Mouse (Mus musculus): ENCODE results near the gene Ppp1r15b. TPM values are rescaled to one million over a fixed set of nuclear protein-coding genes. Genes with fewer than 3 reads are reported as not detected.

The Ppp1r15b gene
- total RNA-seq, 2 experiments from 2014 or later: 71.6 to 75.0 TPM

DNA sequence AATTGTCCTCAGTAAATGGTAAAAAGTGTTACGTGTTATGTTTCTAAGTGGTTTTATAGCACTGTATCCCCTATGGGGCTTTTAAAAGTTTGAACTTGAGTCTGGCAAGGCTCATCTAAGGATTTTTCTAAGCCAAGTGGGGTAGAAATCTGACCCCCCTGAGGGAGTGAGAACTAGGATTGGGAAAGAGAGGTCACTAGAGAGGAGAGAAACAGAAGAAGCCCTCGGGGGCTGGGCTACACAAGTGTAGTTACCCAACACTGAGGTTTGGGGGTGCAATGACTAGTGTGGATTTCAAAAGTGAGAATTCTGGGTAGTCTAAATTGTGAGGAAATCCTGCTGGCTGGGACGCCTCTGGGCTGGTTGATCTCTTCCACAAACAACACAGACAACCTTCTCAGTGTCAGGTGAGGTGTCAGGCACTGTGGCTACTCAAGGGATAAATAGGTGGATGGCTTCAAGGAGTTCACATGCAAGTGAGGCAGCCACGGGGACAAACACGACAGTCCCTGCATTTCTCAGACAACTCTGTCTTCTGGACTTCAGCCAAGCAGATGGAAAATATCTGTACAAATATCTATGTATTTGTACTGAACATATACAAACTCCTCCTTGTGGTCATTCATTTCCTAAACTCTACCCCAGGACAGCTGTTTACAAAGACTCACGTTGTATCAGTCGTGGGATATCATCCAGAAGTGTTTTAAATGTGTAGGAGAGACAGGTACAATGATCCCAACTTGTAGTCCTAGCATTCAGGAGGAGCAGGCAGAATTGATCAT lies 10.8 kb upstream of the Ppp1r15b start:
- DNase-seq (ENCODE audit: low spot score in 2 of 2): no peak

DNA sequence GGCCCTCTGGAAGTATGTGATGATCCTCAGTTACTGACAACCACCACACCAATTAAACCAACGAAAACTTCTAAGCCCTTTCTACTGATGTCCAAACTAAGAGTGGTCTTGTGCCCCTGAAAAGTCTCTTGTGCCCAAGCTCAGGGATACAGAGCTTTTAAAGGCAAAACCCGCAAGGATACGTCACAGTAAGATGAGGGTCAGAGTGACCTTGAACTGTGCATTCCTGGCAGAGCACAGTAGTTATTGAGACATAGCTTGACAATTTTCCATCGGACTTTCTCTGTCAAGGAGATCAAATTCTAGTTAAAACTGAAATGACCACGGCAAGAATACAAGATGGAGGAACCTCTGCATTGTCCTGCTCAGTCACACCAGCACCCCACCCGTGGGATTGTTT lies 9.7 kb upstream of the Ppp1r15b start:
- no peak for DNase-seq (ENCODE audit: low spot score in 2 of 2)

DNA sequence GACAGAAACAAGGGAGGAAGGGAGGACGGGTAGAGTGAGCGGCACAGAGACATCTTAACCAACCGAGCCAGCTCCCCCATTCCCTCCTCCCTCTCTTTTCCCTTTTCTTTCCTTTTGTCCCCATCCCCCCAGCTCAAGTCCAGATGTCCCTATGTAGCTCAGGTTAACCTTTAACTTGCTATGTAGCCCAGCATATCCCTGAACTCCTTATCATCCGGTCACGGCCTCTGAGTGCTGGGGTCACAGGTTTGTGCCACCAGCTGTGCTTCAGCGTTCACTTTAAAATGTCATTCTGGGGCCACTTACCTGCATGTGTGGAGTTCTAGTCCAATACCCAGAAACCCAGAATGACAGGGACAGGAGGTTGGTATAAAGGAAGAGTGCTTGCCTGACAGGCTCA lies 6.8 kb upstream of the Ppp1r15b start:
- DNase-seq (ENCODE audit: low spot score in 2 of 2): no peak

DNA sequence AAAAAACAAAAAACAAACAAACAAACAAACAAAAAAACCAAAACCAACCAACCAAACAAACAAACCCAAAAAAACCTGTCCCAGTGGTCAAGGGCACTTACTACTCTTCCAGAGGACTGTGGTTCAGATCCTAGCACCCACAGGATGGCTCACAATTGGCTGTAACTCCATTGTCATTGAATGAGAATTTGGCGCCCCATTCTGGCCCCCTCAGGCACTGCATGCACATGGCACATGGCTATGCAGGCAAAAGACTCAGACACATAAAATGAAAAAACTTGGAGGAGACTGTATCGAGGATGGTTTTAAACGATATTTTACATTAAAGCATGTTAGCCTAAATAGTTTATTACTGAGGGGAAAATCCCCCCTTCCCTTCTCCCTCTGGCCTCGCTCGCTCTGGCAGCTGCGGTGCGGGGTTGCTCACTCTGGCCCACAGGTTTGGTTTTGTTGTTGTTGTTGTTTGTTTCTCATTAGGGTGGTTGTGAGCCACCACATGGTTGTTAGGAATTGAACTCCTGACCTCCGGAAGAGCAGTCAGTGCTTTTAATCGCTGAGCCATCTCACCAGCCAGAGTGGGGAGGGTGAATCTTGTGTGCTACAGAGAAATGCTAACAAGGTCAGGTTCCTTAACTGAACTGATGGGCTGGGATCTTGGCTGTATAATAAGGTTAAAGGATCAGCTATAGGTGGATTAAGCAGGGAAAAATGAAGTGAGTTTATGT lies 5.1 kb upstream of the Ppp1r15b start:
- no peak for DNase-seq (ENCODE audit: low spot score in 2 of 2)

DNA sequence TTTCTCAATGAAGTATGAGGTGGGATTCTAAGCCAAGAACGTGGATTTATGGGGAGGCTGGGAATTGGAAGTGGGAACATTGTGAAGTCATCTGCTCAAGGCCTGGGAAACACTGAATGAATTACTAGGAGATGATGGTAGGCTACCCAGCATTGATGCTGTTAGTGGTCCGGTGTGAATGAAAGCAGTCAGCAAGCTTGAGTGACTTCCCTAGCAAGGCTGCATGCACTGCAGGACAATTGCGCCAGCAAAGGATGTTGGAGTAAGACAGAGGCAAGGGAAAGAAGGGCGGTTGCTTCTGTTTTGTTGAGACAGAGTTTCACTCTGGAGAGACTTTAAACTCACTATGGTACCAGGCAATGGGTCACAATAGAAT lies 4.6 kb upstream of the Ppp1r15b start:
- no peak for DNase-seq (ENCODE audit: low spot score in 2 of 2)

DNA sequence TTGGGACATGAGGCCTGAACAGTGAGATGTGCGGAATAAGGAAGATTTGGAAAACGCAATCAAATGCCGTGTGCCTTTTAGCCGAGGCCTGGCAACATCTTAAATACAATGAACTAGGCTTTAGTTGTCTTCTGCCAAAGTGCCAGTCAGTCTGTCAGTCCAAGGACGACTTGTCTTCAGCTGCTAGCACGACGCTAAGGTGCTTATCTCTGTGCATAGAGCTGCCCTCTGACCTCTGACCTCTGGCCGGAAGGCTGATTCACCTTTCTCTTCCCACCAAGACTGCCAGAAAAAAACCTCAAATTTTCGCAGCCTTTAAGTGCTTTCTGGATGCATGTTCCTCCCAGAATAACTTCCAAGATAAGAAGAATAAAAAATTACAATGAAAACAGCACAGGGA lies 3.6 kb upstream of the Ppp1r15b start:
- no peak for DNase-seq (ENCODE audit: low spot score in 2 of 2)

DNA sequence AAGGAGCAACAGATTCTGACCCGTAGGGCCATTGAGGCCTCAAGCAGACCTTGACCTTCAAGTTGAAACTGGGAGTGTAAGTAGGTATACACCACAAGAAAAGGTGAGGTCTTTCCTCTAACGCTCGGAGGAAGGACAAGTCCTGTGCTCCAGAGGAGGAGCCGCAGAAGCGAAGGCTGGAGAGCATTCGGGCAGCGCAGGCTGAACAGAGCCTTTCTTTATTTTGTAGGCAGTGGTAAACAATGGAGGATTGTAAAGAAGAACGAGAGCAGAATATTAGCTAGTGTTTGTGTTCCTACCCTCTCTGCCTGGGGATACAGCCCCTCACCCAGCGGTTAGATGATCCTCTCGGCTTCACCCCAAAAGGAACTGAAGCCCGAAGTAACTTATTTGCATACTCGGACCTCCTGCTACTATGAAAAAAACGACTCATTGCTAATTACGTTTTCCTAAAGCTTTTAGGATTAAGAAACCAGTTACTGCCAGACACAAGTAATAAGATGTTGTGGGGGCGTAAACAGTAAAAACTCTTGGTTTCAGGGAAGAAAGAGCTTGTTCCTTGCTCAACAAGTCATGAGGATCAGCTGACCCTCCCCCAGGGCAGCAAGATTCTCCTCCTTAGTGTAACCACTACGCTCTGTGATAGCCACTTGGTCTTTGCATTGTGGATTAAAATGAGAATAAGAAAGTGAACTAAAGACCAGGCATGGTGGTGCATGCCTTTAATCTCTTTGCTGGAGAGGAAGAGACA lies 1.3 kb upstream of the Ppp1r15b start:
- DNase-seq (ENCODE audit: low spot score in 2 of 2): no peak

DNA sequence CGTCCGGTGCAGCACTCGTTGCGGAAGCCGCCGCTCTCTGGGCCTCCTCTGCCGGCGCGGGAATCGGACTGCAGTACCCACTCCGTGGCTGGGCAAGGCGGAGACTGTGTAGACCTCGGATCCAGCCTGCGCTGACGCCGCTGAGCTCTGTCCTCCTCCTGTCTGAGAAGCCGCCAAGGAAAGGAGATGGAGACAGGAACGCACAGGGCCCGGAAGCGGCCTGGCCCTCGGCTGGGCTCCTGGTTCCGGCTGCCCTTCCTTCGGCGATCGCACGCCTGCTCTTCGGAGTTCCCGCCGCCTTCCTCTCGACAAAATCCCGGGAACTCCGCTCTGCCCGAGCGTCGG lies 590 bp downstream of the Ppp1r15b start:
- no peak for DNase-seq (ENCODE audit: low spot score in 2 of 2)

DNA sequence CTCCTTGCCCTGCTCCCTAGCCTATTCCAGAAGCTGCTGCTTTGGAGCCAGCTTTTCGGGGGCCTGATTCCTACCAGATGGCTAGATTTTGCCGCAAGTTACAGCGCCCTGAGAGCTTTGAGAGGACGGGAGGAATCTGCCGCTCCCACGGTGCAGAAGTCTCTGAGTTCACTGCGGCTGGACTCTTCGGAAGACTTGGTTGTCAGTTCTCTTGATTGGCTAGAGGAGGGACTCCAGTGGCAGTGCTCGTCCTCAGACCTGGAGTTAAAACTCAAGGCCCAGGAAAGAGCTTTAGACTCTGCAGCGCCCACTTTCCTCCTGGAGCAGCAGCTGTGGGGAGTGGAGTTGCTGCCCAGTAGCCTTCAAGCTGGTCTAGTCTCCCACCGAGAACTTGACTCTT lies 993 bp downstream of the Ppp1r15b start:
- no peak for DNase-seq (ENCODE audit: low spot score in 2 of 2)

DNA sequence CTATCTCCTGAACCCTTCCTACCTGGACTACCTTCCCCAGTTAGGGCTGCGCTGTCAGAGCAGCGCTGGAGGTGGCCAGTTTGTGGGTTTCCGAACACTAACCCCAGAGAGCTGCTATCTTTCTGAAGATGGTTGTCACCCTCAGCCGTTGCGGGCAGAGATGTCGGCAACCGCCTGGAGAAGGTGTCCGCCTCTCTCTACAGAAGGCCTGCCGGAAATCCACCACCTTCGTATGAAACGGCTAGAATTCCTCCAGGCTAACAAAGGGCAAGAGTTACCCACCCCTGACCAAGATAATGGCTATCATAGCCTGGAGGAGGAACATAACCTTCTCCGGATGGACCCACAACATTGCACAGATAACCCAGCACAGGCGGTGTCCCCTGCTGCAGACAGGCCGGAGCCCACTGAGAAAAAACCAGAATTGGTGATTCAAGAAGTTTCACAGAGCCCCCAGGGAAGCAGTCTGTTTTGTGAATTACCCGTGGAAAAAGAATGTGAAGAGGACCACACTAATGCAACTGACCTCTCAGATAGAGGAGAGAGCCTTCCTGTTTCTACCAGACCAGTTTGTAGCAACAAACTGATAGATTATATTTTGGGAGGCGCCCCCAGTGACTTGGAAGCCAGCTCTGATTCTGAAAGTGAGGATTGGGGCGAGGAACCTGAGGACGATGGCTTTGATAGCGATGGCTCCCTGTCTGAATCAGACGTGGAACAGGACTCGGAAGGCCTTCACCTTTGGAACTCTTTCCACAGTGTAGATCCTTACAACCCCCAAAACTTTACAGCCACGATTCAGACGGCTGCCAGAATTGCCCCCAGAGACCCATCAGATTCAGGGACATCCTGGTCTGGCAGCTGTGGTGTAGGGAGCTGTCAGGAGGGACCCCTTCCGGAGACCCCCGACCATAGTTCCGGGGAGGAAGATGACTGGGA lies 1.7 kb downstream of the Ppp1r15b start:
- DNase-seq (ENCODE audit: low spot score in 2 of 2): no peak

DNA sequence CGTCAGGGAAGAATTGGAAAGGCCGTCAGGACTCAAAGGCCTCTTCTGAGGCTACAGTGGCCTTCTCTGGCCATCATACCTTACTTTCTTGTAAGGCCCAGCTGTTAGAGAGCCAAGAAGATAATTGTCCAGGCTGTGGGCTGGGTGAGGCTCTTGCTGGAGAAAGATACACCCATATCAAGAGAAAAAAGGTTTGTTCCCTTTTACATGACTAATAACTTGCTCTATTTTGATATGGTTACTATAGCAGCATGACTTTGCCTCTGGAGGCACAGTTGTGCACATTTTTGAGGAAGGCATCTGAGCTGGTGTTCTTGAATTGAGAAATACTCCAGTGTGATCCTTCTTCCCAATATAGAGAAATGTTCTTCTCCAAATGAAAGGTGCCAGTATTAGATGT lies 2.5 kb downstream of the Ppp1r15b start:
- no peak for DNase-seq (ENCODE audit: low spot score in 2 of 2)

DNA sequence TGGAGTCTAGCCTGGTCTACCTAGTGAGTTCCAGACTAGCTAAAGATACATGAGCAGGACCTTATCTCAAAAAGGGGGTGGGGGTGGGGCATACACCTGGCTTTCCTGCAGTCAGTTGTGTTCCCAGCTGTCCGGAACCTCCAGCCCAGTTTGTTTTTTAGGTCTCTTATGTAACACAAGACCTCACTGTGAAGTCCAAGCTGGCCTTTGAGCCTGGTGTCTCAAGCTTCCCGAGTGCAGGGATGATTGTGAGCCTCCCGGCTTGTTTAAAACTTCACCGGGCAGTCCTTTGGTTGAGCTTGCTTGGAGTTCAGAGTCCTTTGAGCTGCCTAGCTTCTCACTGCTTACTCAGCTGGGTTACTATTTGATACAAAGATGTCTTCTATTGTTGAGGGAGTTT lies 3.1 kb downstream of the Ppp1r15b start:
- no peak for DNase-seq (ENCODE audit: low spot score in 2 of 2)

DNA sequence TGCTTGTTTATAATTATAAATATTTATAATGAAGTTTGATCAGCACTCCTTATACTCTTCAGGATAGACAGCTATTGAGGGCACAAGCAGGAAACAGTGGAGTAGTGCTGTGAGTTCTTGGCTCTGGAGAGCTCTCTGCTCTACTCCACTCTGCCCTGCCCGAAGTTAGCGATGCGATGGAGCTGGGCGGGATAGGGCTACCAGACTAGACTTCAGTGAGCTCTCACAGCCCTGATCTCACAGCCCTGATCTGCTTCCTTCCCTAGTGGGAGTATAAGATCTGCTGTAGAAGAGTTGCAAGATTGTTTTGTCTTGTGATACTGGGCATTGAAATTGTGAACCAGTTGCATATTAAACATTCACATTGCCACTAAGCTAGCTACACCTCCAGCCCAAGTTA lies 3.9 kb downstream of the Ppp1r15b start:
- no peak for DNase-seq (ENCODE audit: low spot score in 2 of 2)

DNA sequence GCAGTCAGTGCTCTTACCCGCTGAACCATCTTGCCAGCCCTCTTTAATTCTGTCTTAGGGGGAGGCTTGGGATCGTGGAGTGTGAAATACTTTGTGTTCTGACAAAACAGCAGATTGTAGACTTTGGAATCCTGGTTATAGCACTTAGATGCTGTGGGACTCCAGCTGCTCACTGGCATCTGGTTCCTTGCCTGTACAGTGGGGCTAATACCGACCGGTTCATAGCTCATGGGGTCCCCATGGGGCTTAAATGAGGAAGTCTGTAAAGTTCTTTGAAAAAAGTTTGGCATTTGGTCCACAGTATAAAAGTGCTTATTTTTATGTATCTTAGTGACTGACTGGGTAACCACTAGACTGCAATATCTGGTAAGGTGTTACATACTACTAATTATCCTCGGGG lies 4.9 kb downstream of the Ppp1r15b start:
- no peak for DNase-seq (ENCODE audit: low spot score in 2 of 2)

DNA sequence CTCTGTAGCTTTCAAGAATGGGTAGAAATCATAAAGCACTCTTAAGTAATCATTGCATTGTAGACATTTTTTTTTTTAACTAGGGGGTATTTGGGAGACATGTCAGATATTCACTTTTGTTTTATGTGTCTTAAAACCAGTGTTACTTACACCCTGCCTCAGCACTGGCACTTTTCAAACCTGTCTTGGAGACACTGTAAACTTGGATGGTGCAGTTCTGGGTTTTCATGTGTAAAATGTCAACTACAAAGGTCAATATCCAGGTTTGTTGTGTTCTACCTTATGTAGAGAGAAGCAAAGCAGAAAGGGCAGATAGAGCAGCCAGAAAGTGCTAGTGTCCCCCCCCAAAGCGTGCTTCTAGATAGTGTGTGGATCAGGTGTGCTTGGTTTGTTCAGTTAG lies 7.5 kb downstream of the Ppp1r15b start:
- no peak for DNase-seq (ENCODE audit: low spot score in 2 of 2)

DNA sequence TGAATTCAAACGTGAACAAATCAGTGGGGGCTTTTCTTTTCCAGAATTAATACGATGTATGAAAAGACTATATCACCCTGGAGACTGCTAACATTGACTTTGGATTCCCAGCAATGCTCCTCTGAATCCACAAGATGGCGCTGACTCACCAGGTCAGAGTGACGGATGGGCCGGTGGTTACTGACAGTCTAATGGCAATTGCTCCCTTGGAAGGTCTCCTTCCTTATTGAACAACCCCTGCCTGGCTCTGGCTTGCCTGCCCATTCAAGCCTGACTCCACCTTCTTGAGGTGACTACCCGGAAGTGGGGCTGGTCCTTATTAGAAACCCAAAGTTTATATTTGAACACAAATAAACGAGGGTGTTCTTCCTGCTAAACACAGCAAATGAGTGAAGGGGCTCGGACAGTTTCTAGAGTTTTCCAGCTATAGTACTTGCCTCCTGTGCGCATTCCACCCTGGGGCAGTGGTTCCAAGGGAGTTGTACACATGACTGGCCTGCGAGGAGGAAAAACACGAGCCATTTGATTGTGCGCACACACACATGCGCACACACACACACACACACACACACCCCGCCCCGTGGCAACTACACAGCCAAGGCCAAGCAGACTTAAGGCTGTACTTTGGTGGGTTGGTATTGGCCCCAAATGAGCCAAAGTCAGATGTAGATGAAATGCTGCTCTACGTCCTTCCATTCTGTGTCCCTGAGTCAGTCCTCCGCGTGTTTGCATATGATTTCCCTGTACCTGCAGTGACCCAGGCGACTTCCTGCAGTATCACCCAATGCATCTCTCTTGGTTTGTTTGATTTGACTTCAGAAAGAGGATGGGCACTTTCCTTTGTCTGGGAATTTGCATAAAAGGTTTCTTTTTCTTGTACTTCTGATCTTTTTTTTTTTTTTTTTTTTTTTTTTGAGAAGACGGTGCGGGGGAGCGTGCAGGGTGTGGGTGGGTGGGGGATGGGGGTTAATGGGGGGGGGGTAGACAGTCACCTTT lies 15.4 kb downstream of the Ppp1r15b start:
- DNase-seq (ENCODE audit: low spot score in 2 of 2): no peak

DNA sequence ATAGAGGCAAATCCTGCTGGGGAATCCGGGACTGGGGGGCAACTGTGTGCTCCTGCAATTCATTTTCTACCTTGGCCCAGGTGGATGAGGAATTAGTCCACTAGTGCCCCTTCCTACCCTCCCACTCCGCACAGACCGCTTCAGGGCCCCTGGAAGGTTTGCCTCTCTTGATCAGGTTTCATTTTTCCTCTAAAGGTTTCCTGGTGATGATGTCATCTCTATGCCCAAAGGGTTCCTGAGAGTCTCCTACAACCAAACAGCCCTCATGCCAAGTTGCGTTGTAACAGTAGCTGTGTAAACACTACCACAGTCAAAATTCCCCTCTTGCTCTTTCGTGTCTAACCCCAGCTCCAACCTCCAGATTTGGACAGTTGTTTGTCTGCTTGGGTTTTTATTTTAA lies 16.4 kb downstream of the Ppp1r15b start:
- no peak for DNase-seq (ENCODE audit: low spot score in 2 of 2)

DNA sequence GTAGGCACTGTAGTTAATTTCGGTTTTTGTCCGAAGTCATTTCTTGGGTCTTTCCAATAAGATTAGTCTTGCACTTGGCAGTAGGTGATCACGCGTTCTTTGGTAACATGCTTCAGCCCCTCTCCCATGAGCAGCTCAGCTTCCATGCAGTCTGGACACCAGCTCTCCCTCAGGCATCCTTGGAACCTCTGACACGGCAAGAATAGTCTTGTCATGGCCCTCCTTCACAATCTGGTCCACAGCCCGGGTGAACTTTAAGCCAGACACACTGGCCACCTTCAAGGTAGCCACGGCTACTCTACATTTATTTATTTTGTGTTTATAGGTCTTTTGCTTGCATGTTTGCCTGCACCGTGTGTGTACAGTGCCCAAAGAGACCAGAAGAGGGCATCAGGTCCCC lies 17.2 kb downstream of the Ppp1r15b start:
- no peak for DNase-seq (ENCODE audit: low spot score in 2 of 2)

DNA sequence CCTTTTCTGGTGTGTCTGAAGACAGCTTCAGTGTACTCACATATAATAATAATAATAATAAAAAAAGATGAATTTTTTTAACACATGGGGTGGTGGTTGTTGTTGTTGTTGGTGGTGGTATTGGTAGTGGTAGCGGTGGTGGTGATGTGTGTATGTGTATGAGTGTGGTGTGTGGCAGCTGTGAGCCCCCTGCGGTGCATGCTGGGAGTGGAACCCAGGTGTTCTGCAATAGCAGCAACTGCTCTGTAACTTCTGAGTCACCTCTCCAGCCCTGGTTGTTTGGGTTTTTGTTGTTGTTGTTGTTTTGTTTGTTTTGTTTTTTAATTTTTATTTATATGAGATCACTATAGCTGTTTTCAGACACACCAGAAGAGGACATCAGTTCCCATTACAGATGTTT lies 19.6 kb downstream of the Ppp1r15b start:
- no peak for DNase-seq (ENCODE audit: low spot score in 2 of 2)

DNA sequence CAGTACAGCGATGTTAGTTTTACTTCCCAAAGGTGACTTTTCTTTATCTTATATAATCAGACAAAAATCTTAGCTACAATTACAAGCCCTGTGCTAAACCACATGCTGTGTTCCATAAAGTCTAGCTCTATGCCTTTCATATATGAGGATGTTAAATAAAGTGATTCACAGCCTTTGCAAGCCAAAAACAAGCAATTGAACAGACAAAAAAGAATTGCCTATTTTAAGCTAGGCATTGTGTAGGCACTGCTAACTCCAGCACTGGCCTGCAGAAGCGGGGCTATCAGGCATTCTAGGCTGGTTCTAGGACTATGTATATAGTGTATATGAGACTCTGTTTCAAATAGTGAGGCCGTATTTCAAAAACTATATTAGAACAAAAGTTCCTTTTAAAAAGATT lies 21.3 kb downstream of the Ppp1r15b start:
- no peak for DNase-seq (ENCODE audit: low spot score in 2 of 2)

Data from adrenal gland, postnatal 4 days (tissue).